Mouse (Mus musculus): Measurements from ENCODE around the gene Stum.

- TF ChIP-seq POLR2A (IDR thresholded peaks at IDR 0.05; ENCODE audit: extremely low read depth, insufficient read depth, low read length) (no peak), CTCF (IDR thresholded peaks at IDR 0.05; ENCODE audit: low read depth, low read length) (no peak)
Observed at GRCm38 (mm10) chr1:180383884-180384283, 99.4 kb downstream of the Stum start.
